Mouse (Mus musculus) monocyte, adult 5-6 weeks (primary cell): ENCODE results near the gene Zfp639. TPM values are rescaled to one million over a fixed set of nuclear protein-coding genes. Genes with fewer than 3 reads are reported as not detected.

Experiments used
- ATAC-seq: fragments of 153-309, 156-312 bp; replicated peaks from 2 replicates; pipeline ENCODE4 v1.8.0; 2017; ENCODE audit warnings: mild to moderate bottlenecking; ENCODE audit not compliant: low TSS enrichment, insufficient number of reproducible peaks, severe bottlenecking, poor library complexity, low FRiP score
- total RNA-seq: library from RNA; stranded (forward); fragments of 200-1000, 200-491, 200-594 nt; gene quantifications from 3 replicates; pipeline ENCODE4 v1.2.3, GENCODE M21; 2017

The Zfp639 gene
- total RNA-seq, 1 experiment from 2014 or later = 74.3 TPM

GRCm38 (mm10) chr3:32495856-32496710, 14.0 kb upstream of the Zfp639 start:
- ATAC-seq = no peak

GRCm38 (mm10) chr3:32496711-32497070, 13.4 kb upstream of the Zfp639 start:
- ATAC-seq = no peak

- no peak for ATAC-seq
Measured at GRCm38 (mm10) chr3:32500346-32500745, 9.7 kb upstream of the Zfp639 start.

- ATAC-seq = no peak
Measured at GRCm38 (mm10) chr3:32505841-32506240, 4.2 kb upstream of the Zfp639 start.

- no peak for ATAC-seq
Measured at GRCm38 (mm10) chr3:32506366-32507225, 3.5 kb upstream of the Zfp639 start.

GRCm38 (mm10) chr3:32508666-32509324, 1.3 kb upstream of the Zfp639 start:
- peak; percentile 59 for ATAC-seq

GRCm38 (mm10) chr3:32510375-32511190, 524 bp downstream of the Zfp639 start:
- peak; percentile 93 for ATAC-seq

- no peak for ATAC-seq
Measured at GRCm38 (mm10) chr3:32511191-32511550, 1.1 kb downstream of the Zfp639 start.

- no peak for ATAC-seq
Measured at GRCm38 (mm10) chr3:32512686-32513284, 2.7 kb downstream of the Zfp639 start.

- no peak for ATAC-seq
Measured at GRCm38 (mm10) chr3:32513528-32513927, 3.5 kb downstream of the Zfp639 start.

GRCm38 (mm10) chr3:32527181-32527580, 17.1 kb downstream of the Zfp639 start:
- no peak for ATAC-seq

- ATAC-seq = peak; percentile 98
Measured at GRCm38 (mm10) chr3:32529303-32529898, 19.3 kb downstream of the Zfp639 start, which contains the start of gene Mfn1. Mfn1 (plus strand) TSS chr3:32529465.

- ATAC-seq = no peak
Measured at GRCm38 (mm10) chr3:32530041-32530440, 20.0 kb downstream of the Zfp639 start.

GRCm38 (mm10) chr3:32535692-32536091, 25.6 kb downstream of the Zfp639 start:
- no peak for ATAC-seq

GRCm38 (mm10) chr3:32537556-32537955, 27.5 kb downstream of the Zfp639 start:
- no peak for ATAC-seq

GRCm38 (mm10) chr3:32538091-32538490, 28.0 kb downstream of the Zfp639 start:
- no peak for ATAC-seq

GRCm38 (mm10) chr3:32553061-32553460, 43.0 kb downstream of the Zfp639 start:
- ATAC-seq = no peak

GRCm38 (mm10) chr3:32563401-32563800, 53.3 kb downstream of the Zfp639 start:
- no peak for ATAC-seq
